Mouse (Mus musculus) C2C12 (cell line): ENCODE measurements around the gene Nup43. TPM values are rescaled to one million over a fixed set of nuclear protein-coding genes. Genes with fewer than 3 reads are reported as not detected.

Experiments
- H3K27me3 ChIP-seq: one replicate; pipeline ENCODE4 v1.6.1; 2011; ENCODE audit not compliant: control insufficient read depth, insufficient read depth, insufficient read length
- H3K36me3 ChIP-seq: one replicate; pipeline ENCODE4 v1.6.1; 2011; ENCODE audit not compliant: control insufficient read depth, insufficient read depth
- H3K4me3 ChIP-seq: one replicate; pipeline ENCODE4 v1.5.1; 2011; ENCODE audit warnings: mild to moderate bottlenecking, control low read depth; ENCODE audit not compliant: poor library complexity, insufficient read depth, severe bottlenecking
- H3K79me2 ChIP-seq: one replicate; pipeline ENCODE4 v1.6.1; 2011; ENCODE audit not compliant: control insufficient read depth, insufficient read depth
- H3K79me3 ChIP-seq: one replicate; pipeline ENCODE4 v1.6.1; 2011; ENCODE audit warnings: low read depth, control low read depth
- H3ac ChIP-seq: one replicate; pipeline ENCODE3; 2011; ENCODE audit warnings: low read depth; ENCODE audit not compliant: control insufficient read depth, insufficient read length
- CEBPB ChIP-seq: IDR thresholded peaks from one replicate; pipeline ENCODE4 v1.6.1; 2011; ENCODE audit warnings: low read depth, mild to moderate bottlenecking, control low read depth, moderate library complexity
- CTCF ChIP-seq: IDR thresholded peaks from one replicate; pipeline ENCODE4 v1.5.1; 2011; ENCODE audit not compliant: control insufficient read depth, insufficient read depth, insufficient read length
- FOSL1 ChIP-seq: IDR thresholded peaks from one replicate; pipeline ENCODE4 v1.8.0; 2011; ENCODE audit warnings: mild to moderate bottlenecking, low read length; ENCODE audit not compliant: poor library complexity, insufficient read depth, severe bottlenecking
- MAX ChIP-seq: IDR thresholded peaks from one replicate; pipeline ENCODE4 v1.6.1; 2011; ENCODE audit warnings: mild to moderate bottlenecking, control low read depth
- MYOD1 ChIP-seq: IDR thresholded peaks from one replicate; pipeline ENCODE4 v1.6.1; 2011; ENCODE audit warnings: low read depth; ENCODE audit not compliant: control insufficient read depth, insufficient read length
- MYOG ChIP-seq: IDR thresholded peaks from one replicate; pipeline ENCODE4 v1.6.1; 2011; ENCODE audit not compliant: control insufficient read depth, insufficient read length; ENCODE audit errors: extremely low read depth
- USF1 ChIP-seq: IDR thresholded peaks from one replicate; pipeline ENCODE4 v1.6.1; 2011; ENCODE audit warnings: low read depth, mild to moderate bottlenecking, control low read depth, moderate library complexity
- polyA plus RNA-seq: library from polyadenylated mRNA; unstranded; fragments of >200 nt; fragmentation: generic; extraction: Trizol; gene quantifications from one replicate; pipeline ENCODE4 v1.2.1, GENCODE M21; 2012; ENCODE audit warnings: missing spikeins

Nup43 gene
- polyA plus RNA-seq, 1 experiment = 35.1 TPM

DNA sequence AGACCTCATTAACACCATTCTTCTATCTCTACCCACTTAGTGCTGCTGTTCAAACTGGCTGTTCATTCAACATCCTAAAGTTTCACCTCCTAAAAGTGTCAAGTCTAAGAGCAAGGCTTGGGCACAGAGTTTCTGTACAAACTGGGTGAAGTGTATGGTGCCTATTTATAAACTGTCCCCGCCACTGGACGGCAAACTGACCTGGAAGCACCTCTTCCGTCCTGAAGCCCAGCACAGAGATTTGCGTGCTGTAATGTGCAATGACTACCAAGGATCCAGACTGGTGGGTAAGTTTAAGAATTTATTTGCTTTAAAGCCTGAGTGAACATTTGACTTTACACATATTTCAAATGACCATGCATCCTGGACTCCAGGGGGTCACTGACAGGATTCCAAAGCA is 38.2 kb upstream of the Nup43 start:
- Histone ChIP-seq H3ac (no peak overlapping the region), H3K79me3 (no peaks in the 10 kb centered on the region), H3K79me2 (no peaks in the 10 kb centered on the region), H3K27me3 (no peaks in the 10 kb centered on the region), H3K4me3 (no peak overlapping the region), H3K36me3 (peaks cover 64% of the 10 kb centered on the region)
- no peak for TF ChIP-seq MAX
- TF ChIP-seq CTCF = no peak

DNA sequence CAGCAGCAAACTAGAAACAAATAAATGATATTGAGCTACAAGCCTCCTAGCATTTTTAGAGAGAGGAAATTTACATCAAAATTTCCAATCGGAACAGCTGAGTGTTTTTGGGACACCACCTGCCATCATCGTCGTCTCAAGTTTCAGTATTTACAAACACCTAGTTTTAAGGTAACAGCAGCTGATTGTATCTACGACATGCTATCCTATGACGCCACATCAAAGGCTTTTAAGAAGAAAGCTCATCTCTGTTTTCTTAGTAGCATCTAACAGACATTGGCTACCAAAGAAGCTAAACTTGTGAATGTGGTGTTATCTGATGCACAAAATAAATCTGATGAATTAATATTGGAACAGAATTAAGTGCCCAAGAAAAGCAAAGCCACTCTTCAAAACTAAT is 37.0 kb upstream of the Nup43 start:
- Histone ChIP-seq H3K36me3 (peaks cover 64% of the 10 kb centered on the region), H3K79me2 (no peaks in the 10 kb centered on the region)
- TF ChIP-seq CEBPB (no peak), USF1 (no peak), MYOD1 (no peak), FOSL1 (no peak), MAX (no peak), MYOG (no peak), CTCF (no peak)

DNA sequence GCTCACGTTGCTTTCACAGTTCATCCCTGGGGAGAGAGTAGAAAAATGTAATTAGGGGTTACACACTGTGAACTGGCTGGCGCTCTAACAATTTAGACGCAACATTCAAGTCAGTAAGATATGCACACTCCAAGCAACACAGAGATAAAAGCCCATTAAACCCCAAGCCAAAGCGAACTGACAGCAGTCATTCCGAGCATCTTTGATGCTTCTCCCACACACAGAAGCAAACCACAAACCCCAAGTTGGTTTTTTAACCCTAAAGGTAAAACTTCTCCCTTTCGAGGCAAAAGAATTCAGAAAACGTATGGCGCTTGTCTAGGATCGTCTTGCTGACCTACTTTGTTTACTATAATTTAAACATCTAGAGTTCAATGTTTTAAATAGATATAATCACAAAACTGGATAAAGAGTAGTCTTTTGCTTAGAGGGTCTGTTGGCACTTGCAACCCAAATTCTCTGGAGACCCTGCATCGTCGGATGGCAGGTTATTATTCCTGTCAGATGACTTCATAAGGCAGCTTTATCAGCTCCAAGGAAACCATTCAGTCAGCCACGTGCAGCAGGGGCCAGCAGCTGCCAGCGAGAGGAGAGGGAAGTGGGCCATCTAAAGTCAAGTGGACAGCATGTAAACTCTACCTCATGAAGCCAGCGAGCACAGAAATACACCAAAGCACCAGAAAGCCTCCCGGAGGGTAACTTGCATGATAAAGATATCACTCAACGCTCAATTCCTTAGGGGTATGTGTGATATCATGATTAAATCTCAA is 36.2 kb upstream of the Nup43 start:
- no peaks in the 10 kb centered on the region for H3K79me2 ChIP-seq
- peaks cover 64% of the 10 kb centered on the region for H3K36me3 ChIP-seq
- no peaks in the 10 kb centered on the region for H3K27me3 ChIP-seq

More for the DNA sequence above, 37.0 kb upstream of the Nup43 start:
- Histone ChIP-seq H3K79me3 (no peaks in the 10 kb centered on the region), H3ac (no peak overlapping the region), H3K4me3 (no peak overlapping the region), H3K27me3 (no peaks in the 10 kb centered on the region)

DNA sequence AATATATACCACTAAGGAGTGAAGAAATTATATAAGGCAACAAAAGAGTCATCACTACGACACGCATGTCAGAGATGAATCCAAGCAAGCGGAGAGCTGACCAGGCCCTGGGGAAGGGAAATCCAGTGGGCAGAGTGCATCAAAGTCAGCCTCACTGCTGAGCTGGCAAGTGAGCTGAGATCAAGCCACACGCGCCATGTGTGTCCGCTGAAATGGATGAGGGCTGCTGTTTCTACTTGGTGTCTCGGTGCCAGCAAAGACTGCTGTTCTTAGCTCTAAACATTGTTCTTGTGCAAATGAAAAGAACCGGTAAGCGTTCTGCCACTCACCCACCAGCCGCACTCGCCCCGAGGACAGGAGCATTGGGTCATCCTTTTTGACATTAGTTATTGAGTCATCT is 26.9 kb upstream of the Nup43 start:
- TF ChIP-seq FOSL1 (no peak), CEBPB (no peak), MYOD1 (no peak), MAX (no peak), CTCF (no peak), MYOG (no peak), USF1 (no peak)
- Histone ChIP-seq H3ac (no peak overlapping the region), H3K36me3 (peaks cover 72% of the 10 kb centered on the region), H3K4me3 (no peak overlapping the region), H3K79me3 (no peaks in the 10 kb centered on the region), H3K79me2 (no peaks in the 10 kb centered on the region), H3K27me3 (no peaks in the 10 kb centered on the region)

More for the DNA sequence above, 36.2 kb upstream of the Nup43 start:
- TF ChIP-seq FOSL1 (no peak), USF1 (no peak), CTCF (no peak), MAX (no peak), CEBPB (no peak), MYOG (no peak), MYOD1 (no peak)
- Histone ChIP-seq H3K79me3 (no peaks in the 10 kb centered on the region), H3K4me3 (no peak overlapping the region), H3ac (no peak overlapping the region)

DNA sequence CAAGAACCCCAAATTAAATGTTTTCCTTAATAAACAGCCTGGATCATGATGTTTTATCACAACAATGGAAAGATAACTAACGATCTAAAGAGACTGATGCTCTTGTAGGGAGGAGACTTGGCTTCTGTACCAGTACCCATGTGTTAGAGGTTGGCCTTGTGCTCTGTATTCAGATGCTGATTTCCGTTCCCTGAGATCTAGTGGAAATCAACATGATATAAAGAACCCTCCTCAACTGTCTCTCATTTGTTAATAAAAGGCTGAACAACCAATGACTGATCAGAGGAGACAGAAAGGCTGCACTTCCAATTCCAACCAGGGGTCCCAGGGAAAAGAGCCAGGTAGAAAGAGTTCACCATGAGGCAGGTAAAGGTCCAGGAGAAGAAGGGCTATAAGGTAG is 21.4 kb upstream of the Nup43 start:
- TF ChIP-seq CEBPB (no peak), MAX (no peak), FOSL1 (no peak), MYOD1 (no peak), MYOG (no peak)

DNA sequence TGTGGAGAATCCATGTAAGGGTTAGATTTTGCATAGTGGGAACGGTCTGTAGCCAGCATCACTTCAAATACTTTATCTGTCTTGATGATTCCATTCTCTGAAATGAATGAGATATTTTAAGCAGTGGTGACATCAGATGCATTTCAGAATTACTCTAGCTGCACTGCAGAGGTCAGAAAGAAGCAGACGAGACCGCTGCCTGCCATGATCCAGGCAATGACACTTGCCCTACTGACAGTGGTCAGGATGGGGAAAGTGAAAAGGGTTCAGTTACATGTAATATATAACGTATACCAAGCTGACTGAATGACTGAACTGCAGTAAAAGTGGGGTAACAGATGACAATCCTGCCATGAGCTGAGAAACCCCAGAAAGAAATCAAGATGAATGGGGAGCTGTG is 18.2 kb upstream of the Nup43 start:
- no peak overlapping the region for H3K4me3 ChIP-seq
- TF ChIP-seq MAX = no peak
- no peak for TF ChIP-seq MYOD1
- TF ChIP-seq CEBPB = no peak
- no peak for TF ChIP-seq FOSL1
- TF ChIP-seq MYOG = no peak
- TF ChIP-seq USF1 = no peak
- no peak for TF ChIP-seq CTCF
- peaks cover 49% of the 10 kb centered on the region for H3K36me3 ChIP-seq
- peaks cover 50% of the 10 kb centered on the region for H3K79me2 ChIP-seq
- H3ac ChIP-seq = no peak overlapping the region
- H3K79me3 ChIP-seq = peaks cover 46% of the 10 kb centered on the region
- H3K27me3 ChIP-seq = no peaks in the 10 kb centered on the region

More for the DNA sequence above, 21.4 kb upstream of the Nup43 start:
- H3K79me3 ChIP-seq = peaks cover 15% of the 10 kb centered on the region
- no peak overlapping the region for H3ac ChIP-seq
- H3K27me3 ChIP-seq = no peaks in the 10 kb centered on the region
- H3K4me3 ChIP-seq = no peak overlapping the region
- H3K79me2 ChIP-seq = peaks cover 18% of the 10 kb centered on the region
- peaks cover 69% of the 10 kb centered on the region for H3K36me3 ChIP-seq
